Mouse (Mus musculus): ENCODE results near the gene Zer1.

DNA sequence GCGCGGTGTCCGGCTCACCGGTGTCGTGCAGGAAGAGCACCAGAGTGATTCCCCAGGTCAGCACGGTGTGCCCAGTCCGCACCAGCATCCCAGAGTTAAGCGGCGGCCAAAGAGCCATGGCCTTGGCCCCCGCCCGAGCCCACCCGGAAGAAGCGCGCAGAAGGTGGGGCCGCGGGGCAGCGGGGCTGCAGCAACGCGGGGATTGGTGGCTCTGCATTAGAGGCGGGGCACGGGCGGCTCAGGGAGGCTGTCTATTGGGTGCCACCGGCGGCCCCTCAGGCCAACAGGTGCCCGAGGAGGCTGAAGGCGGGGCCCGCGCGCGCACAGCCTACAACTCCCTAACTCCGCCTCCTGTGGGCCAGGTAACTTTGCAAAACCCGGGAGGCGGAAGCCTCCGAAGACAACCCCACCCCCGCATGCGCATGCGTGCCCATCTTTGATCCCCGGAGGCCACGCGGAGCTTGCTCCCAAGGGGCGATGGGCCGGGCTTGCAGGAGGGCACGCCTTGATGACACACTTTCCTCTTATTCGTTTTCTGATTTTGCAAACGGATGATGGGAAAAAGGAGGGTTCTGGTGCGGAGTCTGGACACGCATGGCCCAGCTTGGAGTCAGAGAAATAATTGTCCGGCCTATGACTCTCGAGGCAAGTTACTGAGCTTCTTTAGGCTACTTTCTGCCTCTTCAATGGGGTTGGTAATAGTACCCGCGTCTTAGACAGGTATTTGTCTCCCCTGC is 30.7 kb downstream of the Zer1 start, which contains the start of gene Zdhhc12:
- no peak for TF ChIP-seq CTCF (IDR thresholded peaks at IDR 0.05; ENCODE audit: control insufficient read depth, insufficient read depth, insufficient read length)
- no peak for TF ChIP-seq MYOD1 (IDR thresholded peaks at IDR 0.05; ENCODE audit: control insufficient read depth, insufficient read length, low read depth)
- no peak for TF ChIP-seq FOSL1 (IDR thresholded peaks at IDR 0.05; ENCODE audit: insufficient read depth, low read length, poor library complexity, severe bottlenecking)
- no peak for TF ChIP-seq USF1 (IDR thresholded peaks at IDR 0.05; ENCODE audit: low read depth)
- TF ChIP-seq MYOG (IDR thresholded peaks at IDR 0.05; ENCODE audit: control insufficient read depth, extremely low read depth, insufficient read length) = no peak

Data from C2C12 (cell line).